Mouse (Mus musculus): ENCODE data around the gene Zfp663. TPM values are rescaled to one million over a fixed set of nuclear protein-coding genes. Genes with fewer than 3 reads are reported as not detected.

Zfp663 gene
- polyA plus RNA-seq, 1 experiment from 2014 or later: 0.29 TPM

- ATAC-seq (replicated peaks; ENCODE audit: extremely low read depth, insufficient read depth, low FRiP score): no peak
- Histone ChIP-seq H3K4me3 (ENCODE audit: low read length) (no peak overlapping the region), H3K4me1 (ENCODE audit: control insufficient read depth, insufficient read depth, low read length) (no peaks in the 10 kb centered on the region), H3K27me3 (ENCODE audit: control insufficient read depth, insufficient read depth, low read length) (peaks cover 14% of the 10 kb centered on the region; the same call in 1 of the 2 replicates), H3K27ac (ENCODE audit: low read length) (no peak overlapping the region), H3K36me3 (ENCODE audit: control insufficient read depth, insufficient read depth) (no peaks in the 10 kb centered on the region), H3K9ac (ENCODE audit: low read length) (no peak overlapping the region), H3K4me2 (ENCODE audit: low read depth, low read length) (no peak overlapping the region), H3K9me3 (replicated peaks; ENCODE audit: control insufficient read depth, low read length) (no peaks in the 10 kb centered on the region)
- WGBS: 0% methylated on average over 1 of the region's 1 CpGs
These were observed 7.7 kb downstream of the Zfp663 start for GRCm38 (mm10) chr2:165360861-165361260.

- Histone ChIP-seq H3K4me2 (ENCODE audit: low read depth, low read length) (no peak overlapping the region), H3K27me3 (ENCODE audit: control insufficient read depth, insufficient read depth, low read length) (no peaks in the 10 kb centered on the region), H3K4me1 (ENCODE audit: control insufficient read depth, insufficient read depth, low read length) (no peaks in the 10 kb centered on the region), H3K27ac (ENCODE audit: low read length) (no peak overlapping the region), H3K9me3 (replicated peaks; ENCODE audit: control insufficient read depth, low read length) (peaks cover 27% of the 10 kb centered on the region), H3K36me3 (ENCODE audit: control insufficient read depth, insufficient read depth) (no peaks in the 10 kb centered on the region), H3K4me3 (ENCODE audit: low read length) (no peak overlapping the region), H3K9ac (ENCODE audit: low read length) (no peak overlapping the region)
- ATAC-seq (replicated peaks; ENCODE audit: extremely low read depth, insufficient read depth, low FRiP score): no peak
- WGBS: 86% methylated on average over 20 of the region's 20 CpGs
These were observed 16.6 kb downstream of the Zfp663 start for GRCm38 (mm10) chr2:165351828-165352513.

GRCm38 (mm10) chr2:165349466-165349865 lies 19.1 kb downstream of the Zfp663 start:
- H3K9ac ChIP-seq (ENCODE audit: low read length): no peak overlapping the region
- ATAC-seq (replicated peaks; ENCODE audit: extremely low read depth, insufficient read depth, low FRiP score): no peak
- no peak overlapping the region for H3K4me2 ChIP-seq (ENCODE audit: low read depth, low read length)
- no peak overlapping the region for H3K4me3 ChIP-seq (ENCODE audit: low read length)
- WGBS: 28% methylated on average over 8 of the region's 8 CpGs
- no peaks in the 10 kb centered on the region for H3K4me1 ChIP-seq (ENCODE audit: control insufficient read depth, insufficient read depth, low read length)
- H3K27me3 ChIP-seq (ENCODE audit: control insufficient read depth, insufficient read depth, low read length): no peaks in the 10 kb centered on the region
- H3K36me3 ChIP-seq (ENCODE audit: control insufficient read depth, insufficient read depth): no peaks in the 10 kb centered on the region
- no peak overlapping the region for H3K27ac ChIP-seq (ENCODE audit: low read length)
- peaks cover 27% of the 10 kb centered on the region for H3K9me3 ChIP-seq (replicated peaks; ENCODE audit: control insufficient read depth, low read length)

GRCm38 (mm10) chr2:165346180-165346579 lies 22.3 kb downstream of the Zfp663 start:
- H3K4me1 ChIP-seq (ENCODE audit: control insufficient read depth, insufficient read depth, low read length): no peaks in the 10 kb centered on the region
- no peak overlapping the region for H3K4me3 ChIP-seq (ENCODE audit: low read length)
- no peaks in the 10 kb centered on the region for H3K27me3 ChIP-seq (ENCODE audit: control insufficient read depth, insufficient read depth, low read length)
- H3K4me2 ChIP-seq (ENCODE audit: low read depth, low read length): no peak overlapping the region
- 0 out of 2 replicates have a peak, but pooled peaks cover 3% of the 10 kb centered on the region for H3K9me3 ChIP-seq (replicated peaks; ENCODE audit: control insufficient read depth, low read length)
- no peak overlapping the region for H3K9ac ChIP-seq (ENCODE audit: low read length)
- no peaks in the 10 kb centered on the region for H3K36me3 ChIP-seq (ENCODE audit: control insufficient read depth, insufficient read depth)
- no peak overlapping the region for H3K27ac ChIP-seq (ENCODE audit: low read length)
- 81% methylated on average over 5 of the region's 5 CpGs for WGBS
- no peak for ATAC-seq (replicated peaks; ENCODE audit: extremely low read depth, insufficient read depth, low FRiP score)

GRCm38 (mm10) chr2:165337191-165337590 lies 31.3 kb downstream of the Zfp663 start:
- Histone ChIP-seq H3K4me3 (ENCODE audit: low read length) (no peak overlapping the region), H3K4me2 (ENCODE audit: low read depth, low read length) (no peak overlapping the region), H3K27me3 (ENCODE audit: control insufficient read depth, insufficient read depth, low read length) (no peaks in the 10 kb centered on the region), H3K9ac (ENCODE audit: low read length) (no peak overlapping the region), H3K27ac (ENCODE audit: low read length) (no peak overlapping the region), H3K9me3 (replicated peaks; ENCODE audit: control insufficient read depth, low read length) (no peaks in the 10 kb centered on the region), H3K36me3 (ENCODE audit: control insufficient read depth, insufficient read depth) (no peaks in the 10 kb centered on the region), H3K4me1 (ENCODE audit: control insufficient read depth, insufficient read depth, low read length) (no peaks in the 10 kb centered on the region)
- 30% methylated on average over 3 of the region's 3 CpGs for WGBS
- ATAC-seq (replicated peaks; ENCODE audit: extremely low read depth, insufficient read depth, low FRiP score): no peak

GRCm38 (mm10) chr2:165332610-165333210 lies 35.8 kb downstream of the Zfp663 start:
- no peaks in the 10 kb centered on the region for H3K36me3 ChIP-seq (ENCODE audit: control insufficient read depth, insufficient read depth)
- H3K27me3 ChIP-seq (ENCODE audit: control insufficient read depth, insufficient read depth, low read length): no peaks in the 10 kb centered on the region
- H3K4me1 ChIP-seq (ENCODE audit: control insufficient read depth, insufficient read depth, low read length): no peaks in the 10 kb centered on the region
- H3K4me2 ChIP-seq (ENCODE audit: low read depth, low read length): no peak overlapping the region
- H3K9ac ChIP-seq (ENCODE audit: low read length): no peak overlapping the region
- WGBS: 52% methylated on average over 14 of the region's 14 CpGs
- no peak for ATAC-seq (replicated peaks; ENCODE audit: extremely low read depth, insufficient read depth, low FRiP score)
- H3K4me3 ChIP-seq (ENCODE audit: low read length): no peak overlapping the region
- no peak overlapping the region for H3K27ac ChIP-seq (ENCODE audit: low read length)
- 0 out of 2 replicates have a peak, but pooled peaks cover 2% of the 10 kb centered on the region for H3K9me3 ChIP-seq (replicated peaks; ENCODE audit: control insufficient read depth, low read length)

- 9% methylated on average over 3 of the region's 3 CpGs for WGBS
- Histone ChIP-seq H3K4me2 (ENCODE audit: low read depth, low read length) (no peak overlapping the region), H3K9ac (ENCODE audit: low read length) (no peak overlapping the region), H3K27ac (ENCODE audit: low read length) (no peak overlapping the region), H3K4me1 (ENCODE audit: control insufficient read depth, insufficient read depth, low read length) (peaks cover 16% of the 10 kb centered on the region), H3K9me3 (replicated peaks; ENCODE audit: control insufficient read depth, low read length) (0 out of 2 replicates have a peak, but pooled peaks cover 2% of the 10 kb centered on the region), H3K36me3 (ENCODE audit: control insufficient read depth, insufficient read depth) (no peaks in the 10 kb centered on the region), H3K27me3 (ENCODE audit: control insufficient read depth, insufficient read depth, low read length) (no peaks in the 10 kb centered on the region), H3K4me3 (ENCODE audit: low read length) (no peak overlapping the region)
- no peak for ATAC-seq (replicated peaks; ENCODE audit: extremely low read depth, insufficient read depth, low FRiP score)
These were observed 38.8 kb downstream of the Zfp663 start for GRCm38 (mm10) chr2:165329703-165330102.

- no peaks in the 10 kb centered on the region for H3K27me3 ChIP-seq (ENCODE audit: control insufficient read depth, insufficient read depth, low read length)
- no peak overlapping the region for H3K27ac ChIP-seq (ENCODE audit: low read length)
- H3K9me3 ChIP-seq (replicated peaks; ENCODE audit: control insufficient read depth, low read length): 0 out of 2 replicates have a peak, but pooled peaks cover 2% of the 10 kb centered on the region
- H3K4me1 ChIP-seq (ENCODE audit: control insufficient read depth, insufficient read depth, low read length): peaks cover 22% of the 10 kb centered on the region
- H3K9ac ChIP-seq (ENCODE audit: low read length): no peak overlapping the region
- WGBS: 58% methylated on average over 5 of the region's 5 CpGs
- H3K4me3 ChIP-seq (ENCODE audit: low read length): no peak overlapping the region
- no peak overlapping the region for H3K4me2 ChIP-seq (ENCODE audit: low read depth, low read length)
- no peak for ATAC-seq (replicated peaks; ENCODE audit: extremely low read depth, insufficient read depth, low FRiP score)
- no peaks in the 10 kb centered on the region for H3K36me3 ChIP-seq (ENCODE audit: control insufficient read depth, insufficient read depth)
These were observed 39.8 kb downstream of the Zfp663 start for GRCm38 (mm10) chr2:165328746-165329145.

- peak overlapping the region; percentile 80 for H3K9ac ChIP-seq (ENCODE audit: low read length)
- H3K27ac ChIP-seq (ENCODE audit: low read length): no peak overlapping the region
- peak overlapping the region; percentile 97 for H3K4me2 ChIP-seq (ENCODE audit: low read depth, low read length)
- WGBS: 39% methylated on average over 7 of the region's 7 CpGs
- peaks cover 23% of the 10 kb centered on the region for H3K4me1 ChIP-seq (ENCODE audit: control insufficient read depth, insufficient read depth, low read length)
- ATAC-seq (replicated peaks; ENCODE audit: extremely low read depth, insufficient read depth, low FRiP score): no peak
- no peaks in the 10 kb centered on the region for H3K36me3 ChIP-seq (ENCODE audit: control insufficient read depth, insufficient read depth)
- H3K9me3 ChIP-seq (replicated peaks; ENCODE audit: control insufficient read depth, low read length): 0 out of 2 replicates have a peak, but pooled peaks cover 2% of the 10 kb centered on the region
- peak overlapping the region; percentile 76 for H3K4me3 ChIP-seq (ENCODE audit: low read length)
- no peaks in the 10 kb centered on the region for H3K27me3 ChIP-seq (ENCODE audit: control insufficient read depth, insufficient read depth, low read length)
These were observed 41.1 kb downstream of the Zfp663 start for GRCm38 (mm10) chr2:165327386-165327785.

Measured in heart, embryonic 16.5 days (tissue).